Mouse (Mus musculus) embryonic facial prominence, embryonic 12.5 days (tissue): Measurements from ENCODE around the gene Gm28269. TPM values are rescaled to one million over a fixed set of nuclear protein-coding genes. Genes with fewer than 3 reads are reported as not detected.

ENCODE experiments used
- ATAC-seq: fragments of 200-750 bp; cut with Nextera tagmentation; 2 replicates; pipeline ENCODE4 v1.8.0; 2017; ENCODE audit not compliant: insufficient number of reproducible peaks, insufficient read depth, low FRiP score, low TSS enrichment
- H3K27ac ChIP-seq: fragments of 300-500 bp; sonication (generic); 2 replicates; pipeline ENCODE4 v1.5.1; 2016; ENCODE audit warnings: mild to moderate bottlenecking
- H3K27me3 ChIP-seq: fragments of 300-500 bp; sonication (generic); 2 replicates; pipeline ENCODE4 v1.6.1; 2016; ENCODE audit warnings: mild to moderate bottlenecking, moderate library complexity
- H3K36me3 ChIP-seq: fragments of 300-500 bp; sonication (generic); 2 replicates; pipeline ENCODE4 v1.6.1; 2016; ENCODE audit warnings: mild to moderate bottlenecking
- H3K4me1 ChIP-seq: fragments of 300-500 bp; sonication (generic); 2 replicates; pipeline ENCODE4 v1.6.1; 2016
- H3K4me2 ChIP-seq: fragments of 300-500 bp; sonication (generic); replicated peaks from 2 replicates; pipeline ENCODE4 v1.6.1; 2016; ENCODE audit warnings: mild to moderate bottlenecking, moderate library complexity
- H3K4me3 ChIP-seq: fragments of 300-500 bp; sonication (generic); 2 replicates; pipeline ENCODE4 v1.5.1; 2016; ENCODE audit warnings: mild to moderate bottlenecking
- H3K9ac ChIP-seq: fragments of 300-500 bp; sonication (generic); 2 replicates; pipeline ENCODE4 v1.6.1; 2016; ENCODE audit warnings: mild to moderate bottlenecking, moderate library complexity
- H3K9me3 ChIP-seq: fragments of 300-500 bp; sonication (generic); 2 replicates; pipeline ENCODE4 v1.6.1; 2016; ENCODE audit warnings: mild to moderate bottlenecking, moderate library complexity
- WGBS: fragments of 180-500 bp; shearing (Covaris S2); methylation state at CpG from one replicate; pipeline ENCODE4 v1.1.7; 2016; 5-methylcytosine and 5-hydroxymethylcytosine counted together
- polyA plus RNA-seq: library from polyadenylated mRNA; unstranded; fragments of >200 nt; fragmentation: Nextera tagmentation; extraction: Ambion mirVana; gene quantifications from 2 replicates; pipeline ENCODE4 v1.2.1, GENCODE M21; 2016

Gm28269 gene
- not detected in 2 replicates for polyA plus RNA-seq

DNA sequence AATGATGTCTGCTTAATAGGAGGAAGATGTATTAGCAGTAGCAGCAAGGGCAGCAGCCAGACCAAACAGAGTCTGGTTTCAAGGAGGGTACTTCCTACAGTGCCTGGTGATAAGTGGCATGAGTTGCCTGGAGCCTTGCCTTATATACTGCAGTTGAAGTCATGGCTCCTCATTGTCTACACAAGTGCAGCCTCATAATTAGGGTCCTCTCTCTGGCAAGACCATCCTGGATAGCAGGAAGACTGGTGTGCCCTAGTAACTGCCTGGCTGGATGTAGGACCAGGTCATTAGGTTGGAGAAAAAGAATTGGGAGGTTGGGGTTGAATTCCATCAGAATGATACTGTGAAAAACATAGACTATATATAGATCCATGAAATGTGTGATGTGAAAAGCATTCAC lies at the start of gene Gm28269:
TSS of gene Gm28269 (minus strand) at position 101 of the 400 bp plus-strand sequence.
- Histone ChIP-seq H3K4me3 (no peak within 1 kb of the TSS), H3K4me1 (no peaks in the 10 kb centered on the region), H3K9me3 (no peaks in the 10 kb centered on the region), H3K9ac (no peak within 1 kb of the TSS), H3K27ac (no peak within 1 kb of the TSS), H3K36me3 (no peaks in the 10 kb centered on the region), H3K4me2 (no peak within 1 kb of the TSS), H3K27me3 (no peaks in the 10 kb centered on the region)
- ATAC-seq = no peak

DNA sequence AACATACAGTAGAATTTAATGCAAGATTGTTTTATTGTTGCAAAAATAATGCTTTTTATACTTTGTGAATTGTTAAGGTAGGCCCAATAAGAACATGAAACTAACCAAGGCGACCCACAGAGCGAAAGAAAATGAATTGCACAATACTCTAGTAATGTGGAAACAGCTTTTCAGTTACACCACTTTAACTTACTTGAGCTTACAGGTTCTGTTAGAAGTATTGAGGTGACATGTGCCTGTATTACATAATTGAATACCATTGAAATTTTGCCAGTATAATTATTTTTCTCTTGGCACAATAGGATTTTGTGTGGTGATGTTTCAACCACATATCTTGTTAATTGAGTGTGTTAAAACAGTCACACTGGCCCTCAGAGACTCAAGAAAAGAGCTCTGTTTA lies 28.0 kb downstream of the Gm28269 start:
- Histone ChIP-seq H3K27me3 (no peaks in the 10 kb centered on the region), H3K27ac (no peak overlapping the region), H3K9me3 (no peaks in the 10 kb centered on the region), H3K36me3 (no peaks in the 10 kb centered on the region), H3K4me1 (no peaks in the 10 kb centered on the region), H3K4me2 (no peak overlapping the region), H3K9ac (no peak overlapping the region), H3K4me3 (no peak overlapping the region)
- WGBS = 90% methylated on average over 2 of the region's 2 CpGs
- ATAC-seq = no peak

DNA sequence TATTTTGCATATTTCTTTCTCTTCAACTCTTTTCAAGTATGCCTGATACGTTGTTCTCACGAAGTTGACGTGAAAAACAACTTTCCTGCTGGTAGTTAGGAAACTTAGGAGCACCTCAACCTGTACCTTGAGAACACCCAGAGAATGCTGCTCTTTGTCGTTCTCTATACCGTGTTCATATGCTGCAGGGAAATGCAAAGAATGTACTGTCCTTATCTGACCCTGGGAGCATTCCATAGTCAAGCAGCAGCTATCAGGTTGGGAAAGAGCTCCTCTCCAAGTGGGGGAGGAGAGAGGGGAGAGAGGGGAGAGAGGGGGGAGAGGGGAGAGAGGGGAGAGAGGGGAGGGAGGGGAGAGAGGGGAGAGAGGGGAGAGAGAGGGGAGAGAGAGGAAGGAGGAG lies 29.6 kb downstream of the Gm28269 start:
- H3K4me1 ChIP-seq = no peaks in the 10 kb centered on the region
- no peaks in the 10 kb centered on the region for H3K36me3 ChIP-seq
- no peak overlapping the region for H3K9ac ChIP-seq
- H3K9me3 ChIP-seq = no peaks in the 10 kb centered on the region
- no peak overlapping the region for H3K27ac ChIP-seq
- ATAC-seq = no peak
- no peak overlapping the region for H3K4me2 ChIP-seq
- no peaks in the 10 kb centered on the region for H3K27me3 ChIP-seq
- H3K4me3 ChIP-seq = no peak overlapping the region
- 53% methylated on average over 5 of the region's 5 CpGs for WGBS

DNA sequence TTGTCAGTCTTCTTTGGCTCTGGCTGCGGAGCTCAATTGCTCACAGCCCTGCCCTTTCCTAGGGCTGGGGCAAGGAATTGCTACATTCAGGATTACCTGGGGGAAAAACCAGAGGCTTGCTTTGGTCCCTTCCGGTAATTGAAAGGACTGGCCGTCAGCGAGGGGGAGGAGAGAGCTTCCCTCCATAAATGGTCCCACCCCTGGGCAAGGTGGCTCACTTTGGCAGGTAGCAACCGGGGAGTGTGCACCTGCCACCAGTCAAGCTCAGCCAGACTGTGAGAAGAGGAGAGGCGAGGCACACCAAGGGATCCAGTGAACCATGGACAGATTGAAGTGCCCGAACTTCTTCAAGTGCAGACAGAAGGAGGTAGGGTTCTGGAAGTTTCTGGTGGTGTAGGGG lies 30.1 kb downstream of the Gm28269 start, which contains the start of gene Slc6a14:
TSS of gene Slc6a14 (plus strand) at position 68 of the 400 bp plus-strand sequence.
- 69% methylated on average over 7 of the region's 7 CpGs for WGBS
- Histone ChIP-seq H3K4me1 (no peaks in the 10 kb centered on the region), H3K4me2 (no peak within 1 kb of the TSS), H3K4me3 (no peak within 1 kb of the TSS), H3K9ac (no peak within 1 kb of the TSS), H3K27me3 (no peaks in the 10 kb centered on the region), H3K9me3 (no peaks in the 10 kb centered on the region), H3K27ac (no peak within 1 kb of the TSS), H3K36me3 (no peaks in the 10 kb centered on the region)
- ATAC-seq = no peak

DNA sequence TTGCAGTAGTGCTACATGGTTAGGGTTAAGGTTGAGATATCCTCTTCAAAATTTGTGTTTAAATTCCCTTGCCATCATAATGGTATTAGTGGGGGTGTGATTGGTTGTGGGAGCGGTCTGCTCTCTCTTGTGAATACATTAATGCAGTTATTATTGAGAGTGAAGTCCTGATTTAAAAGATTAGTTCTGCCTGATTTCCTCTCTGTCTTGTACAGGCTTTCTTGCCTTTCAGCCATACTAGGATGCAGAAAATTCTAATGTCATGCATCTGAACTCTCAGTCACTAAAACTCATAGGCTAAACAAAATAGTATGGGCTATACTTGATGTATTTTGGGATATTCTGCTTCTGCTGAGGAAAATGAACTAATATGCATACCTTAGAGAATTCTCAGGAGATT lies 40.4 kb downstream of the Gm28269 start:
- WGBS = 74% methylated on average over 1 of the region's 1 CpGs
- Histone ChIP-seq H3K4me3 (no peak overlapping the region), H3K27me3 (no peaks in the 10 kb centered on the region), H3K9ac (no peak overlapping the region), H3K9me3 (no peaks in the 10 kb centered on the region), H3K27ac (no peak overlapping the region), H3K36me3 (no peaks in the 10 kb centered on the region), H3K4me2 (no peak overlapping the region), H3K4me1 (no peaks in the 10 kb centered on the region)
- no peak for ATAC-seq

DNA sequence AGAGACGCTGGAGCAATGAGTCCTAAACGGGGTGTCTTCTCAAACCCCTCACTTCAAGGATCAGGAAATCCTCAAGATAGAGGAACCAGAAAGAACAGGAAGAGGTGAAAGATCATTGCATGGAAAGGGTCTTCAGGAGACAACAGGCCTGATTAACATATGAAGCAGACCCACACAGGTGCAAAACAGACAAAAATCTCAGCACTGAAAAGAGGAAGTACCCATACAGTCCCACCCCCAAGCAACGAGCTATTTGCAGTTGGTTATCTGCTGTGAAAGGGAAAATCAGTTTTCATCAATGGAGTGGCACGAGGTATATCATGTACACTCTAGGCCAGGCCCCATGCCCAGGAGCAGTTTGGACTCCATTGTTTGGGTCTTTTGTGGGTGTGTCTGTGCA lies 43.3 kb downstream of the Gm28269 start:
- Histone ChIP-seq H3K9ac (no peak overlapping the region), H3K27me3 (no peaks in the 10 kb centered on the region), H3K36me3 (no peaks in the 10 kb centered on the region), H3K4me2 (no peak overlapping the region), H3K27ac (no peak overlapping the region), H3K4me1 (no peaks in the 10 kb centered on the region), H3K4me3 (no peak overlapping the region), H3K9me3 (no peaks in the 10 kb centered on the region)
- no peak for ATAC-seq
- 80% methylated on average over 4 of the region's 4 CpGs for WGBS

DNA sequence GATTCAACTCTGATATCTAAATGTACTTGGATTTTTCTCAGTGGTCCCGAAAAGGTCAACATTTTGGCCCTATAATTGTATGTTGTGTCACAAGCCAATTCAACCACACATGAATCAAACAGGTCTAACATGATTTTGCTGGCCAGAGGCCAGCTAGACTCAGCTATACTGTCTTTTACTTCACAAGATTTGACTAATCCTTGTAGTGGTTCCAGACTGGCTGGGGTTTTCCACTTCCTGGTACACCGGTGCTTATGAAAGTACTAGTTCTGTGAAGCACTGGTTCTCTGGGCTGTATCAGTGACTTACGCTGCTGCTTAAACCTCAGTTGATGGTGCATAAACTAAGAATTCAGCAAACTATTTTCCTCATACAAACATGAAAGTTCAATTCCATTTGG lies 49.2 kb downstream of the Gm28269 start:
- no peak for ATAC-seq
- WGBS = 86% methylated on average over 3 of the region's 3 CpGs

DNA sequence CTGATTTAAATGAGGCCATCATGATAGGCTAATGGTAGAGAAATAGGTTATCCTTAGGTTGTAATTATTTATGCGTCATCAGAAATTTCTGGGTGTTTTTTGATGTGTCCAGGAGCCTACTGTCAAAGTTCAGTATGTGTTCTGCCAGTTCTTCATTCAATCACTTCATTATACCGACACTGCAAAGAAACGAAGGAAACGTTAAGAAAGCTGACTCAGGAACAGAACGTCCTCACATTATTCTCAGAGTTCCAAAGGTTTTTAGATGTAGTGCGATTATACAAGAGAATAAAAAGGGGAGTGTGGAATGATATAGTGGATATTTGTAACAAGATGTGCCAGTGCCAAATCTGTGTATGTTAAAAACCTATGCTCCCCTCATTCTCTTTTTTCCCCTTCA lies 49.7 kb downstream of the Gm28269 start:
- no peak overlapping the region for H3K4me2 ChIP-seq
- no peaks in the 10 kb centered on the region for H3K36me3 ChIP-seq
- no peak overlapping the region for H3K4me3 ChIP-seq
- H3K9me3 ChIP-seq = no peaks in the 10 kb centered on the region
- no peaks in the 10 kb centered on the region for H3K27me3 ChIP-seq
- no peak overlapping the region for H3K27ac ChIP-seq
- H3K9ac ChIP-seq = no peak overlapping the region
- 76% methylated on average over 6 of the region's 6 CpGs for WGBS
- ATAC-seq = no peak
- H3K4me1 ChIP-seq = no peaks in the 10 kb centered on the region

More for the DNA sequence above, 49.2 kb downstream of the Gm28269 start:
- Histone ChIP-seq H3K9me3 (no peaks in the 10 kb centered on the region), H3K4me3 (no peak overlapping the region), H3K27ac (no peak overlapping the region), H3K27me3 (no peaks in the 10 kb centered on the region), H3K4me2 (no peak overlapping the region), H3K9ac (no peak overlapping the region), H3K4me1 (no peaks in the 10 kb centered on the region), H3K36me3 (no peaks in the 10 kb centered on the region)

Other genes starting within 250 kb of the Gm28269 start
- gene Slc6a14, start 30.2 kb downstream of the Gm28269 start, polyA plus RNA-seq = 0.22 and 0.23 TPM in 2 replicates